Mouse (Mus musculus): ENCODE measurements around the gene Trip10. TPM values are rescaled to one million over a fixed set of nuclear protein-coding genes. Genes with fewer than 3 reads are reported as not detected.

Trip10 gene
- polyA plus RNA-seq, 1 experiment = 30.3 TPM

DNA sequence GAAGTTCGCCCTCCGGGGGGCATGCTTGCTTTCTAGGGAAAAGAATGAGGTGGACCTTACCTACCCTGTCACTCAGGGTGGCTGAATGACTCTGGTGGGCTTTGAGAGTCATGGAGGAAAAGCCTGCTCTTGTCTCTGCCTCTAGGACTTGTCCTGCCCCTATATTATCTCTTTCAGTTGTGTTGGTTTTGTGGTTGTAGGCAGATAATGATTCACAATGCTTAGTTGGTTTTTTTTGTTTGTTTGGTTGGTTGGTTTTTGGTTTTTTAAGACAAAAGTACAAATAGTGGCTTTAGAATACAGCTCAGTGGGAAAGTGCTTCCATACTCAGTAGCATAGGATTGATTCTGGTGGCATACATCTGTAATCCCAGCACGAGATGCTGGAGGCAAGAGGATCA is 20.4 kb upstream of the Trip10 start:
- H3K4me1 ChIP-seq (ENCODE audit: control insufficient read depth, insufficient read depth, insufficient read length, low read length) = peaks cover 21% of the 10 kb centered on the region
- no peaks in the 10 kb centered on the region for H3K36me3 ChIP-seq (ENCODE audit: control insufficient read depth, insufficient read depth, low read length)
- TF ChIP-seq CTCF (IDR thresholded peaks at IDR 0.05; ENCODE audit: extremely low read depth, insufficient read length, insufficient replicate concordance, low read depth, low read length) (no peak), POLR2A (IDR thresholded peaks at IDR 0.05; ENCODE audit: low read depth, low read length) (no peak)
- no peaks in the 10 kb centered on the region for H3K27me3 ChIP-seq (ENCODE audit: control insufficient read depth, insufficient read depth, low read length)
- no peak overlapping the region for H3K4me3 ChIP-seq (ENCODE audit: low read depth, low read length)
- WGBS = 80% methylated on average over 3 of the region's 3 CpGs
- H3K27ac ChIP-seq (ENCODE audit: insufficient read depth, low read depth, low read length) = no peak overlapping the region

DNA sequence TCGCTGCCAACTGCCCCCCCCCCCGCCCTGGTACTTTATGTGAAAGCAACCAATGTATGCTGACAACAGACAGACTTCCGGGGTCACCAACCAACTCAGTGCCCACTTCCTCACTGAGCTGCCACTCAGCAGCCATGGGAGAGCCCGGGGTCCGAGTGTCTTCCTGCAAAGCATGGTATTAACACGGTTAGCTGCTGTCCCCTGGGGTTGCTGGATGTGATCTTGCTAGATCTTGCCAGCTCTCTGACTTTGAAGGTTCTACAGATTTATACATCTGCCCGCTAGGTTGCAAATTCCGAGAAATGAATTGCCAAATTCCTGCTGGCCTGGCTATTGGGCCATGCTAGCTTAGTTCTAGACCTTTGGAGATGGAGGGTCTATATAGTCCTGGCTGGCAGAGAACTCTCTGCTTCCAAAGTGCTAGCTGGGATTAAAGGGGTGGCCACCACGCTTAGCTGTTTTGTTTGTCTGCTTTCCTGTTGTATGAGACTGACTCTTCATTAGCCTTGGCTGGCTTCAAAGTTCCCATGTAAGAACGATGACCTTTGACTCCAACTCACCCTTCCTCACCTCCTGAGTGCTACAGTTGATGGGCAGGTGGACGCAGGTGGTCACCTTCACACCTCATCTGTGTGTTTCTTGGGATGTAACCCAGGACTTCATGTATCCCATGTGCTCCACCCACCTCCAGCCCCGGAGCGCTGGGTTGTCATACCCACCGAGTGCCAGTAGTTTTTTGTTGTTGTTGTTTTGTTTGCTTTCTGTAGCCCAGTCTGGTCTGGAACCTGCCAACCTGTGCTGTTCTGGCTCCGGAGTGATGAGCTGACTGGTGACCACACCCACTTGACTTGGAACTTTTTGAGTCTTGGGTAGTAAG is 19.2 kb upstream of the Trip10 start:
- H3K27ac ChIP-seq (ENCODE audit: insufficient read depth, low read depth, low read length) = no peak overlapping the region
- WGBS = 75% methylated on average over 15 of the region's 15 CpGs

DNA sequence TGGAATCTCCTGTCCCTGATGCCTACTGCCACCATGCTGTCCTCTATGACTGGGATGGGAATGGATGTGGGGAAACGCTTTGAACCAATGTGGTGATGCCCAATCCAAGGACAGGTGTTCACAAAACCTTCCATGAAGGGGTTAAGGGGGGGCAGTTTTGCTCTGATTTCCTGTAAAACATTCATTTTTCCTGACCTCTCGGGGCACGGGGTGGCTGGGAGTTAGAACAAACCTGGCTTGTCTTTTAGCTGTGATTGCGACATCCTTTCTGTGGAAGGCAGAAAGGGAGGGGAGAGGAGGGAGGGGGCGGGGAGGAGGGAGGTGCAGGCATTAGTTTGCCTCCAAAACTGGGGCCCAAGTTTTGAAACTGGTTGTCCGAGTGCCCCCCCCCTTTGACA is 18.5 kb upstream of the Trip10 start:
- no peaks in the 10 kb centered on the region for H3K27me3 ChIP-seq (ENCODE audit: control insufficient read depth, insufficient read depth, low read length)
- H3K27ac ChIP-seq (ENCODE audit: insufficient read depth, low read depth, low read length) = no peak overlapping the region
- peaks cover 3% of the 10 kb centered on the region for H3K36me3 ChIP-seq (ENCODE audit: control insufficient read depth, insufficient read depth, low read length)
- no peak overlapping the region for H3K4me3 ChIP-seq (ENCODE audit: low read depth, low read length)
- 24% methylated on average over 5 of the region's 6 CpGs for WGBS
- peaks cover 28% of the 10 kb centered on the region for H3K4me1 ChIP-seq (ENCODE audit: control insufficient read depth, insufficient read depth, insufficient read length, low read length)
- TF ChIP-seq POLR2A (IDR thresholded peaks at IDR 0.05; ENCODE audit: low read depth, low read length) (no peak), CTCF (IDR thresholded peaks at IDR 0.05; ENCODE audit: extremely low read depth, insufficient read length, insufficient replicate concordance, low read depth, low read length) (no peak)

More for the DNA sequence above, 19.2 kb upstream of the Trip10 start:
- Histone ChIP-seq H3K4me1 (ENCODE audit: control insufficient read depth, insufficient read depth, insufficient read length, low read length) (peaks cover 24% of the 10 kb centered on the region), H3K4me3 (ENCODE audit: low read depth, low read length) (no peak overlapping the region), H3K27me3 (ENCODE audit: control insufficient read depth, insufficient read depth, low read length) (no peaks in the 10 kb centered on the region), H3K36me3 (ENCODE audit: control insufficient read depth, insufficient read depth, low read length) (peaks cover 2% of the 10 kb centered on the region; the same call in 1 of the 2 replicates)
- TF ChIP-seq POLR2A (IDR thresholded peaks at IDR 0.05; ENCODE audit: low read depth, low read length) = no peak
- no peak for TF ChIP-seq CTCF (IDR thresholded peaks at IDR 0.05; ENCODE audit: extremely low read depth, insufficient read length, insufficient replicate concordance, low read depth, low read length)

DNA sequence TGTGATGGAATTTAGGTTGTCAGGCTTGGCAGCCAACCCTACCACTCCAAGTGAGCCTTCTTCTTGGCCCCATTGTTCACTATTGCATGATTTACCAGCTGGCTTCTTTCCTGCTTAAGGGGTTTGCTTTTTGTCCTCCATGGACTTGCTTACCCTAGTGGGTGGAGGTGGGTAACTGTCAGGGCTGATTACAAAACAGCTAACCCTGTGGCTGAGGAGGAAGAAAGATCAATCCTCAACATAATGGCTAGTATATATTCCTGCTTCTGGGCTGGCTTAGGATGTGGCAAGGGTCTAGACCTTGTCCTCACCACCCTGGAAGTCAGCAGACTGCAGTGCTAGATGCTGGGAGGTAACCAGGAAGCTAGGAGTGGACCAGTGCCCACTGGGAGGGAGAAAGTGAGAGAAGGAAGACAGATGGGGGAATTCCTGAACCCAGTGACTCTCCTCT is 17.9 kb upstream of the Trip10 start:
- H3K4me1 ChIP-seq (ENCODE audit: control insufficient read depth, insufficient read depth, insufficient read length, low read length) = peaks cover 31% of the 10 kb centered on the region
- H3K36me3 ChIP-seq (ENCODE audit: control insufficient read depth, insufficient read depth, low read length) = peaks cover 9% of the 10 kb centered on the region
- TF ChIP-seq CTCF (IDR thresholded peaks at IDR 0.05; ENCODE audit: extremely low read depth, insufficient read length, insufficient replicate concordance, low read depth, low read length) (no peak), POLR2A (IDR thresholded peaks at IDR 0.05; ENCODE audit: low read depth, low read length) (no peak)
- no peak overlapping the region for H3K4me3 ChIP-seq (ENCODE audit: low read depth, low read length)
- H3K27me3 ChIP-seq (ENCODE audit: control insufficient read depth, insufficient read depth, low read length) = no peaks in the 10 kb centered on the region
- peak overlapping the region; percentile 44 for H3K27ac ChIP-seq (ENCODE audit: insufficient read depth, low read depth, low read length)

DNA sequence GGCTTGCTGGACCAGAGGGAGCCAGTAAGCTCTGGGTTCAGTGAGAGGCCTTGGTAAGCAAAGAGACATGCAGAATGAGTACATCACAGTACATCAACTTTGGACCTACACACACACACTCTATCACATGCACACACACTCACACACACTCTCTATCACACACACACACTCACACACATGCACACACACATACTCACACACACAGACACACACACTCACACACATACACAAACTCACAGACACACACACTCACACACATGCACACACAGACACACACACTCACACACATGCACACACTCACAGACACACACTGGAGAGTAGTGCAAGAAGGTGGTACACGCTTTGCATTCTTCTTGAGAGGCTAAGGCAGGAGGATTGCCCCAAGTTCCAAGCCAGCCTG is 17.1 kb upstream of the Trip10 start:
- Histone ChIP-seq H3K27me3 (ENCODE audit: control insufficient read depth, insufficient read depth, low read length) (no peaks in the 10 kb centered on the region), H3K36me3 (ENCODE audit: control insufficient read depth, insufficient read depth, low read length) (peaks cover 17% of the 10 kb centered on the region), H3K4me1 (ENCODE audit: control insufficient read depth, insufficient read depth, insufficient read length, low read length) (peaks cover 31% of the 10 kb centered on the region), H3K27ac (ENCODE audit: insufficient read depth, low read depth, low read length) (peak overlapping the region; percentile 92; the same call in 1 of the 2 replicates), H3K4me3 (ENCODE audit: low read depth, low read length) (no peak overlapping the region)
- WGBS = 80% methylated on average over 1 of the region's 1 CpGs
- TF ChIP-seq CTCF (IDR thresholded peaks at IDR 0.05; ENCODE audit: extremely low read depth, insufficient read length, insufficient replicate concordance, low read depth, low read length) = no peak
- TF ChIP-seq POLR2A (IDR thresholded peaks at IDR 0.05; ENCODE audit: low read depth, low read length) = no peak

DNA sequence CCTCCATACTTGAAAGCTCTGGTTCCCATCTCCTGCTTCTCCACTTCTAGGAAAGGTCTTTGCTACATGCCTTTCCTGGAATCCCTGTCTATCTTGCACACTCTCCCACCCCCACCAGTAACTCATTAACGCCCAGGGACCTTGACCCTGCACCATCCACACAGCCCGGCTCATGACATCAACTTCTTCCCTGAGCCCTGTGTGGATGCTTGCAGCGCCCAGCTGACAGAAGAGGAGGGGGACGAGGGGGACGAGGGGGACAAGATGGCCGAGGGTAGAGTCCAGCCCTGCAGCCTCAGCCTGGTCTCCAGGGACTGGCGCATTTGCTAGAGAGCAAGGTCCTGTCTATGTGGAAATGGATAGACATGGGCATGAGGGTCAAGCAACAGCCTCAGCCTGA is 16.2 kb upstream of the Trip10 start:
- H3K4me1 ChIP-seq (ENCODE audit: control insufficient read depth, insufficient read depth, insufficient read length, low read length) = peaks cover 31% of the 10 kb centered on the region
- peak overlapping the region; percentile 64 for H3K4me3 ChIP-seq (ENCODE audit: low read depth, low read length)
- no peak; the same call in 1 of the 2 replicates for TF ChIP-seq POLR2A (IDR thresholded peaks at IDR 0.05; ENCODE audit: low read depth, low read length)
- no peak for TF ChIP-seq CTCF (IDR thresholded peaks at IDR 0.05; ENCODE audit: extremely low read depth, insufficient read length, insufficient replicate concordance, low read depth, low read length)
- WGBS = 11% methylated on average over 7 of the region's 7 CpGs
- no peaks in the 10 kb centered on the region for H3K27me3 ChIP-seq (ENCODE audit: control insufficient read depth, insufficient read depth, low read length)
- peaks cover 25% of the 10 kb centered on the region for H3K36me3 ChIP-seq (ENCODE audit: control insufficient read depth, insufficient read depth, low read length)
- H3K27ac ChIP-seq (ENCODE audit: insufficient read depth, low read depth, low read length) = peak overlapping the region; percentile 92

DNA sequence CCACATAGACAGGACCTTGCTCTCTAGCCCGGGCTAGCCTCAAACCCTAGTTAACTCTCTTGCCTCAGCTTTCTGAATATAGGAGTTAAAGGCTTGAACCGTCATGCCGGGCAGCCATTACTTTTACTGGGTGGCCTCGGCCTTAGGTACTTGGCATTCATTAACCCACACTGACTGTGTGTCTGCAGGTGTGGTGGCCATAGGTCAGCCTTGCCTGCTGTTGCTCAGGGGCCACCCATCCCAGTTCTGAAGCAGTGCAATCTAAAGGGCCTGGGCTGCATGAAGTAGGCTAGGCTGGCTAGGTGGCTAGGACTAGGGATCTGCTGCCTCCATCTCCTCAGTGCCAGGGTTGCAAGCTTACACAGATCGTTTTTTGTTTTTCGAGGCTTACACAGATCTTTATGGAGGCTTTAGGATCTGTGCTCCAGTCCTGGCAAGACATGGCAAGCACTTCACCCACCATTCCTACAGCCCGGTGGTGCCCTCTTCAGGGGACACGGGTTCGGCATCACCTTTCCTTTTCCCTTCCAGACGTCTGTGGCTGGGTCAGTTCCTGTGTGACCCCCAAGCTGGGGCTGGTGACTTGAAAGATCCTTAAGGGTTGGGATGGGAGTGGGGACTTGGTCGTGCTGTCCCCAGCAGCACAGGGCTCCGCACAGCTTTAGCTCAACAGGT is 14.9 kb upstream of the Trip10 start:
- H3K4me3 ChIP-seq (ENCODE audit: low read depth, low read length) = peak overlapping the region; percentile 64
- peaks cover 29% of the 10 kb centered on the region for H3K36me3 ChIP-seq (ENCODE audit: control insufficient read depth, insufficient read depth, low read length)
- WGBS = 37% methylated on average over 12 of the region's 12 CpGs
- H3K27ac ChIP-seq (ENCODE audit: insufficient read depth, low read depth, low read length) = peak overlapping the region; percentile 92
- TF ChIP-seq CTCF (IDR thresholded peaks at IDR 0.05; ENCODE audit: extremely low read depth, insufficient read length, insufficient replicate concordance, low read depth, low read length) (peak; percentile 40; the same call in 1 of the 2 replicates), POLR2A (IDR thresholded peaks at IDR 0.05; ENCODE audit: low read depth, low read length) (peak; percentile 38; the same call in 1 of the 2 replicates)
- peaks cover 31% of the 10 kb centered on the region for H3K4me1 ChIP-seq (ENCODE audit: control insufficient read depth, insufficient read depth, insufficient read length, low read length)
- no peaks in the 10 kb centered on the region for H3K27me3 ChIP-seq (ENCODE audit: control insufficient read depth, insufficient read depth, low read length)

Data from small intestine, adult 2 months (tissue).